Mouse (Mus musculus): ENCODE measurements at regions not wholly inside any gene's neighbourhood (a gene's known extent, or its start where the extent isn't known, plus 50 kb on each side); places are given as distances from the start of the nearest gene placed in this dataset.

DNA sequence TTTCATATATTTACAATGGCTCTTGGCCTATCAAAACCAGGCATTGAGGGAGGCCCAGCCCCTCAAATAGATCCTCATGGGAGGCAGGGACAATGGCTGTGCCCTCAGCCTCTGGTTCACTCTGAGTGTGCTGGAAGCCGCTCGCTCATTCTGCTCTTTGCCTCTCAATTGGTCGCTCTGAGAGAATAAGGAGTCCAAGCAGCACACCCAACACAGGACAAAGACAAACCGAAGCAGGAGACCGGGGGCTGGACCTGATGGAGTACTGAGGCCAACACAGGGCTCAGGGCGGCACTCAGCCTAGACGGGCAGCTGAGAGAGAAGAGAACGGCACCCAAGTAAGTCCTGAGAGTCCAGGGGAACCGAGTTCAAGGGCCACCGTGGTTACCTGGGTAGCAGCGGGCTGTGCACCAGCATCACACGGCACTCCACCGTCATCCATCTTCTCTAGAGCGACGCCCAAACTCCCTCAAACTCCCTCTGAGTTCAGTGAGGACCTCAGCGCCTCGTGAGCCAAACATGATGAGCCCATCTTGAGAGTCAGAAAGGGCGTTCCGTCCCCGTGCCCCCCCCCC, 145.8 kb downstream of the Setd4 start:
- no peak for DNase-seq

DNA sequence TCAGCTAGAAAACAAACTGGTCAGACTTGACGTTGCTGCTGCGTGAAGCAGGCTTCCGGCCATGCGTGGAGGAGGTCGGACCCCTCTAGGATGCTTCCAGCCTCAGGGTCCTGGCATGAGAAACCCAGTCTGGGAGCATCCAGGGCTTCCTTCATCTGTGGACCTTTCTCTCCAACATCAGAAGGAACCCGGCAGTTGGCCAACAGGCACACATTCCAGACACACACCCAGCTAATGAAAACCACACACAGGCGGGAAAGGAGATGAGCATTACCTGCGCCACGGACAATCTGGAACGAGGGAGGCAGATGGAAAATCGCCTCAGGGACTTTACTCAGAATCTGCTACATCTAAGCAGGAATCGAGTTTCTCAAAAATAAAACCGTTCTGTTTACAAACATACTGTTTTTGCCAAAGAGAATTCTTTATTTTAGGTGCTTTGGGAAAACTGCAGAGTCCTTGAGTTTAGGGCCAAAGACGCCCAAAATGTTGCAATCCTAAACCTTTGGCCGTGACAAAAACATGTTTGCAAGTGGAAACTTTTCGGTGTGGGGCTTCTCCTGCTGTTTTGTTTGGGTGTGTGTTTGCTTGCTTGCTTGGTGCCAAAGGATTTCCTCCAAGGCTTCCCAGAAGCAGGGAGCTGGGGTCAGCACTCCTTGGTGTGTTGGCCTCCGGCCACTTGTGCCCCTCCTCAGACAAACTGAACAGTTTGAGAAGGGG, 147.0 kb downstream of the Setd4 start:
- DNase-seq: no peak

DNA sequence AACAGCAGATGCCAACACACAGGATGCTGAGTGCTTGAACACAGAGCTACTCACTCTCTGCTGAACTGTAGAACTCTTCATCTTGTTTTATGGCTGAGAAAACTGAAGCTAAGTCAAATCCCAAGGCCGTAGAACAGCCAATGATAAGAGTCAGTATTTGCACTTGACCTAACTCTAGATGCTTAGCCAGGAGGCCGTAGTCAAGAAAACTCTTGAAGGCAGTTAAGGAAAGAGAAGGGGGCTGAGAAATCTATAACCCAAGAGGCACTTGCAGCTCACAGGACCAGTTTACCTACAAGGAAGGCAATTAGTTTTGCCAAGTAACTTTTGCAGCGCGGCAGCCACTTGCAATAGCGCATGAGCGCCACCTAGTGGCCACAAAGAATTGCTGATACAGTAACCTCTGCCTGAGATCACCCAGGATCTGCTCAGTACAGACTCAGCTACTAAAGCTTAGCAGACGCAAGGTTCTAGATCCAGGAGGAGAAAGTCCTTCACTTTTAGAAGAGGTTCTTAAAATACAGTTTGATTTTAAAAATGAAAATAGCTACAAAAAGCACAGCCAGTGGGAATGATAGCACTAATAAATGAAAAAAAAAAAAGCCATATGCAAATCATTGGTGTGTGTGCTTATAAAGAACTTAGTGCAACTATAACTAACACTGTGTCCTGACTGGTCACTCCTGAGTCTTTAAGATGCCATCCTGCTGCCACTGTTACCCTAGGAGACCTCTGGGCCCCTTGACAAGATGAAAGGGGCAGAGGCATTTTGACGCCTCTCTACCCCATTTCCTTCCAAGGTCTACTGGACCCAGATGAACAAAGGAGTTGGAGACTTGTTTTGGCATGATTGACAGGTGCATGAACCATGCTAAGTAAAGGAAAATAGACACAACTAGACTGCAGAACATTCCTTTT, 149.5 kb downstream of the Setd4 start:
- DNase-seq: peak; percentile 82

DNA sequence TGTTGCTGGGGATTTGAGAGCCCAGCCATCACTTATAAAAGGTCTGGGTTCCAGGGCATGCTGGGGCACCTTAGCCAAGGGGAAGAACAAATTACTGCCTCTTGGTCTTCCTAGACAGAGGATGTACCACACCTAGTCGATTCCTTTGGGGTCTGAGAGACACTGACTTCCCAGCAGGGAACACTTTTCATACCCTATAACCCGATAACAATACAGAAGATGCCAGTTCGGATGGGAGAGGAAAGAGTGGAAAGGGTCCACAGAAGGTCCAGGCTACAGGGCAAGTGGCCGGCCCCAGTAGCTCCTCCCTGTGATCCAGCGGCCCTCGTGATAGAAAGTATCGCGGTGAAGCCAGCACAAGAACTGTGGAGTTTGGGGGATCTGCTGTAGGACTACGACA, 150.8 kb downstream of the Setd4 start:
- DNase-seq: no peak

DNA sequence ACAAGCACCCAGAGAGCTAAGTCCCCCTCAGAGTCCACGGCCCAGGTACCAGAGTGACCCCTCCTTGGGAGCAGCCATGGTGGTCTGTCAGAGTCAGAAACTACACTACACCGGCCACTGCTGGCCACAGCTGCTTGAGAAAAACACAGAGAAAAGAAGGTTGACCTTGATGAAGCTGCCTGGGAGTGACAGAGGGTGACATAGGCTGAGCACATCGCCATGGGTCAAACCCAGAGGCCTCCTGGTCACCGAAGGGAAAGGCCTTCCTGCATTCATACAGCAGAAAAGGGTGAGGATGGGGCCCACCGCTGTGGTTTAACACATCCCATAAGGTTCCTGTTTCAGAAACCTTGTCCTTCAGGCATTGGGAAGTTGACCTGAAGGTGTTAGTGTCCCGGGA, 153.0 kb downstream of the Setd4 start:
- DNase-seq: no peak

DNA sequence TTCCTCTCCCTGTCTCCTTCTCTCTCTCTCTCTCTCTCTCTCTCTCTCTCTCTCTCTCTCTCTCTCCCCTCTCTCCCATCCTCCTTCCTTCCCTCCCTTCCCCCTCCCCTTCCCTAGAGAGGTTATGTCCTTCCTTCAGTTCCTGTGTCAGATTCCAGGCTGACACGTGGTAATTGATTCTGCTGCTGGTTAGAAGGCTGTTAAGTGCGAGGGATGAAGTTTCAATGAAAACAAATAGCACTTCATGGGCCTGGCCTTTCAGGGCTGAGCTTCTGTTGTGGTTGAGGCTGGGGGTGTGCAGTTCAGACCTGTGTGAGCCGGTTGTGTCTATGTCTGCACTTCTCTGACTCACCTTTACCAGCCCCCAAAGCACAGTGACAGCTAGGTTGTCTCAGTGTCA, 153.9 kb downstream of the Setd4 start:
- no peak for DNase-seq

DNA sequence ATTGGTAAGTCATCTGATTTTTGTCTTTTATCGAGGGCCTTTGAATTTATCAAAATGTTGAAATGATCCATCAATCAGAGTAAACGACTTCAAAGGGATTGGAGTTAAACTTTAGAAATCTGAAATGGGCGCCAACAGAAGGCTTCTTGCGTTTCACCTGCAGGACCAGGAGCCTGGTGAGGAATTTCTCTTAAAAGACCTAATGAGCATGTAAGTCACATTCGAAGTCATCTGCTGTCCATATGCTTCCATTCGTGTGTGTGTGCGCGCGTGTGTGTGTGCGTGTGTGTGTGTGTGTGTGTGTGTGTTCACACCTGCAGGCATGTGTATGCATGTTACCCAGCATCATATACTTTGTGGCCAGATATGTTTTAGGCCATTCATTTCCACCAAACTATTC, 155.7 kb downstream of the Setd4 start:
- DNase-seq: no peak

DNA sequence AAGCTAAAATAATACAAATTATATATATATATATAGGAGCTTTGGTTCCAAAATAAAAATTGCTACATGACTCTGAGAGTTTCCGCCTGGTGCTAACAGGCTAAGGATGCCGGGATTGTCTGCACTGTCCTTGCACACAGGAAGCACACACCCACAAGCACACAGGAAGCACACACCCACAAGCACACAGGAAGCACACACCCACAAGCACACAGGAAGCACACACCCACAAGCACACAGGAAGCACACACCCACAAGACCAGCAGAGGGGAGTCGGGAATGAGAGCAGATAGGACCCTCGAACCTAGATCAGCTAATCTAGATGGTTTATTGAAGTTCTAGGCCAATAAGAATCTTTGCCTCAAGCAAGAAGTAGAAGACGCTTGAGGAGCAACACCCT, 156.9 kb downstream of the Setd4 start:
- DNase-seq: peak; percentile 17

DNA sequence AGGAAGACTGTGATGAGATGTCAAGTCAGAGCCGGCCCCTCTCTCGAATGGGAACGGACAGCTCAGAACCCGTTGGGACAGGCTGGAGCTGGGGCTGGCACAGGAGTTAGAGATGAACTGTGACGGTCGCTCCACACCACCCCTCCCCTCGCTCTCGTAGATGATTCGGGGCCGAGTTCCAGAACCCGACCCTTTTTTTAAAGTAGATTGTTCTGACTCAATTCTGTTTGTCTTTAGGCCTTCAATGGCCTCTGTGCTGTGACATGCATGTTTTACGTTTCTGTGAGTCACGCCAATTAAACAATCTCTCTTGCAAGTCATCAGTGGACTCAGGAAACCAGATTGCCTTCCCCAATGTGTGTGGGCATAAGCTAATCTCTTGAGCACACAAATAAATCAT, 157.7 kb downstream of the Setd4 start:
- no peak for DNase-seq

DNA sequence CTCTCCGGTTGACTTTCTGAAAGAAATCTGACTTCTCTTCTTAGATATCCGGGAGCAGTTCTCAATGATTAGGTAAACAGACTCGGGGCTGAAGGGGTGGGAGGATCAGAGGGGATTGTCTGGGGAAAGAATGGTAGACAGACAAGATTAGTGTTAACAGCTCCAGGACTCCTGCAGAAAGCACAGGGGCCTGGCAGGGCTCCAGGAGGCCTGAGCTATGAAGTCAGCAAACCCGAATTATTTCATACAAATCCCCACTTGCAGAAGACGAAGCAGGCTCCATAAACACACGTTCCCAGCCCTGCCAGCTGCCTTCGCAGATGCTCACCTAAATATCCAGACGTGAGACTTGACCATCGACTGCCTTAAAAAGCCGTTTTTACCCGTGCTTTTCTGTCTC, 161.0 kb downstream of the Setd4 start:
- DNase-seq: no peak

DNA sequence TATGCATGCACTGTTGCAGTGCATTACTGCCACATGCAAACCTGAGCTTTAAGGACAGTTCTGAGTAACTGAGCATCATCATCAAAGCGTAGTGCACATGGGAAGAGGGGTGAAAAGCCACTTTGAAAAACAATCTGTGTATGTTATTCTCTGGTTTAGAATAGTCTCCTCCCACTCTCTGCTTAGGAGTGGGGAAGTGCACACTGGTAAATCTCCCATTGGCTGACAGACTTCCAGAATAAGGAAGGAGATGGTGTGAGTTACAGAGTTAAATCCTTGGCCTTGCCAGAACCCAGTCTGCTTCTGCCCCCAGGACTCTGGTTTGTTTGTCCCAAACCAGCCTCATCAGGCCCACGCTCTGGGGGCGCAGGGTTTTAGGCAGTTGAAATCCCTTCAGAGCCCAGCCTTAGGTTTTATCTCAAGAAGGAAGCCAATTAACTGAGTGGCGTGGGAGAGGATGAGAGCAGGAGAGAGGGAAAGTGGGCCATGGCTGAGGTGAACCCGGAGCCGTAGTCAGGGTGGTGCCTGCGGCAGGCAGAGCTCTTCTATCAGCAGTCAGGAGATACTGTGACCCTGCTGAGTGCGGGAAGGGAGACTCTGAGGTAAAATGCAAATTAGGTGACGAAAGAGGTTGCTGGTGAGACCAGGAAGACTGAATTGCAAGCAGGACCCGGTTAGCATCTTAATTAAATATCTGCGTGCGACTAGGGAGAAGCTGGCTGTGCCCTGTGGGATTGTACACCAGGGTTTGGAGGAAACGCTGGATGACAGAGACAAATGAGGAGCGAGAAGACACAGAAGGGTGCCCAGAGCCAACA, 166.0 kb downstream of the Setd4 start:
- DNase-seq: no peak

DNA sequence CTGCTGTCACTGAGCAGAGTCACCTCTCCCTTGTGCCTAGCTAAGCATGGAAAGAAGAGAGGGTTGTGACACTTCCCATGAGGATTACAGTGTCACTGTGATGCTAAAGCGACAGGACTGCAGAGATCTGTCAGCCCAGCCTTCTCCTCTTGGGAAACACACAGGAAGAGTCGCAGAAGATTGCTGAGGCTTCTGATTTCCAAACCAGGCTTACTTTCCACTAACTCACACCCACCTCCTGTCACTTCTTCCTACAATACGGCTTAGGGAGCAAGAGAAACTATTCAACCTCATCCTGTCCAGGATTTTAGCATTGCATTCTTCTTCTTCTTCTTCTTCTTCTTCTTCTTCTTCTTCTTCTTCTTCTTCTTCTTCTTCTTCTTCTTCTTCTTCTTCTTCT, 167.1 kb downstream of the Setd4 start:
- DNase-seq: no peak

DNA sequence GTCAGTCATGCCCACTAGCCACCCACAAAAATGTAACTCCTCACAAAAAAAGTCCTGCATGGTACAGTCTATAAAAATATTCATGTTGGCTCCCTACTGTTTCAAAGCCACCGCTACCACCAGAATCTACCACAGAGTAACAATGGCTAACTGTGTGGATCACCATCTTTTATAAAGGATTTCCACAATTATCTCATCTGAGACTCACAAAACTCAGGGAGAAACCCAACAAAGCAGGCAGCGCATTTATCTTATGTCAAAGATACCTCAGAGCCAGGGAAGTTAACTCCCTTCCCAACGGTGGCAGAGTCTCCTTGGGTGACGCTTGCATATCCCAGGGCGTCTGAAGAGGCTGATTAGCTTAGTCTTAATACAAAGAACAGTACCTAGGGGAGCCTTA, 172.5 kb downstream of the Setd4 start:
- no peak for DNase-seq

DNA sequence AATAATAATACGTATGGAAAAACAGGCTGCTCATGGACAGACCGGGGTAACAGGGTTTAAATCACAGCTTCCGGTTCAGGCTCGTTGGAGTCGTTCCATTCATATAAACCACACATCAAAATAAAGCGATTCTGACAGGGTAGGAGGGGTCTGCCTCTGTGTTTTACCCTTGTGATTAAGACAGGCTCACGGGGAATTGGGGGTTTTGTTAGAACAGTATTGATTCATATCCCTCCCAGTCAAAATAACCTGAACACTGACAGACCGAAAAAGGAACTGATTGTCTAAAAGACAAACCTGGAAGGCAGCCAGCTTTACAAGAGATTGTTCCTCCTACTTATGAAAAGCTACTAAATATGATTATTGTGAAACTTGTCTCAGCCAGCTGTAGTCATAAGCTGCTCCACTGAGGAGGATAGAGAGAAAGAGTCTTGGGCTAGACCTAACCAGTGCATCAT, 174.5 kb downstream of the Setd4 start:
- DNase-seq: no peak

DNA sequence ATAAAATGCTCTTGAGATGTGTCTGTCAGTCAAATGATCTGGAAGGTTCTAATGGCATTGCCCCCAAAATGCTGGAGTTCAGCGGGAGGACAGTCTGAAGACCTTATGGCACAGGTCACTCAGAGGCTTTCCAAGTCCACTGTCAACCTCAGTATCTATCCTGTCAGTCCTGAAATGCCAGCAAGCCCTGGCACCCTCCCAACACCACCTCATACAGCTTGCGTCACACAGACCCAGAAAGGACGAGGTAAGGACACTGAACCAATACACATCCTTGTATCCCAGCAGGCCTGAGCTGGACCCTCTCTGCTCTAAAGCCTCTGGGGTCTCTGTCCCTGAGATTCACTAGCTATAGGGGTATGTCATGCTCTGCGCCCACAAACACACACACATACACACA, 176.6 kb downstream of the Setd4 start:
- DNase-seq: no peak

DNA sequence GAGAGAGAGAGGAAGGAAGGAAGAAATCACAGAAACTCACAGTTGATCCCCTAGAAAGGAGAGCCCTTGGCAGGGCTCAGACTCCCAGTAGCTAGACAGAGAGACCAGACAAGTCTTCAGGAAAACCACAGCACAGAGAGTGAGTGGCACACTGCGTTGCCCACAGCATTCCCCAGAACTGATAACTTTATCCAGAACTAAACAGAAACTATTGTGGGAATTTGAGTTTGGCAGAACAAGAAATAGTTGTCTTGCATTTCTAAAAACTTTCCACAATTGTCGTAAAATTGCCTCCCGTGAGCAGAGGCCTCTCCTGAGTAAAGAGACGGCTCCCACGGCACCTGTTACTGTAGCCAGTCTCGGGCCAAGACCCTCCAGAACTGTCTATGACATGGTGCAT, 178.1 kb downstream of the Setd4 start:
- no peak for DNase-seq

DNA sequence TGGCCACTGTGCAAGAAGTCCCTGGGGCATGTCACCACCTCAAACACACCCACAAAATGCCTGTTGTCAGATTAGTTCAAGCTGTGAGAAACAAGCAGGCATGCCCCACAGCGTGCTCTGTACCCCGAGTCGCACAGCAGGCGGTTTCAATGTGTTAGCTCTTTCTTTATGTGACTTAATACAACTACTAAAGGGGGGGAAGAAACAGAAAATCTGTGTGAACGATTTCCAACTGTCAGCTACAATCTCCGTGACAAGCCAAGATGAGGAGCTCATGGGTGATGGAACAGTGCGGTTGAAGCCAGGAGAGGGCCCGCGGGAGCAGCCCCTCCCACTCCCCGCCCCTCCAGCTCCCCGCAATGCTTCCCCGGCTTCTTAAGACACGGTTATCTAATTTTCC, 180.7 kb downstream of the Setd4 start:
- no peak for DNase-seq

DNA sequence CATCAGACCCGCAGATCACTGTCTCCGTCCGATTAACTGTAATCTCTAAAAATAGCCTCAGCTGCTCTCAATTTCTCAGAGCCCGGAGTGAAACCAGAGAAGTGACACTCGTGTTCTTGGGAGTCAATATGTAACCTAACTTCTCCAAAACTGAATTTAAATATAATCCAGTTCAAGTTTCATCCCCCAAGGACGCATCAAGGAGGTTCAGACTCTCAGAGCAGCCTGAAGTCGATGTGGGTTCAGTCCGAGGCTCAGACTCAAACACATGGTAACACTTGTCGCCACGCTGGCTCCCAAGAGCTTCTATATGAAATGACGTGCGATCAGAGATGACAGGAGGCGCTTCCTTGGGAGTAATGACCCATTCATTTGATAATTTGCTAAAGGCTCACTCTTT, 181.6 kb downstream of the Setd4 start:
- DNase-seq: no peak

DNA sequence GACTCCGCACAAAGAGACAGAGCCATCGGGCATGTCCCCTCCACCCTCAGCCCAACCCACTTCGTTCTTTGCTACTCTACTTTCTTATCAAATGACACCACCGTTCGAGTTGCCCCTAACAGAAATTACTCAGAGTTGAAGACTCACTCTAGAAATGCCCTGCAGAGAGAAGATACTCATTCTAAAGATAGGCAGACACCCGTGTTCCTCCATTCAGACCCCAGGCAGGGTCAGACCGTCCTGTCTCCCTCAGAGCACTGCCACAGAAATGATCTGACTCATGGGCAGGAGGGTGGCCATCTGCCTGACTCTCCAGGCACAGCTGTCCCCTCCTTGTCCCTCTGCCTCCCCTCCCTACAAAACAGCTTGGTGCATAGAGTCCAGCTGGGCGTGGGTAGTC, 185.6 kb downstream of the Setd4 start:
- DNase-seq: no peak

DNA sequence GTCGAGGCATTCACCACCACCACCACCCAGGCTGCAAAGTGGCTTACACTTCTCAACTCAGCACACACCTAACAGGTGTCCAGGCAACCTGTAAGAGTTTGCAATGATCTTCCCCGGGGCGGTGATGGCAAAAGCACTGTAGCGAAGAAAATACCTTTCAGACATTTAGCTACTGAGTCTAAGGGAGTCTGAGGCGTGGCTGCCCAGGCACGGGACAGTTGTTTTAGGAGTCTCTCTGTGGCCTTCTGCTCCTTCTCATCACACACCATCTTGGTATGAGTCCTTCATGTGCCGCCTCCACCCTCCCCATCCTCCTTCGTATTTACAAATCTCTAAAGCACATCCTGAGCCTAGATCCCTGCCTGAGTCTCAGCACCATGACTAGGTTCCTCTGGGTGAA, 186.0 kb downstream of the Setd4 start:
- no peak for DNase-seq

DNA sequence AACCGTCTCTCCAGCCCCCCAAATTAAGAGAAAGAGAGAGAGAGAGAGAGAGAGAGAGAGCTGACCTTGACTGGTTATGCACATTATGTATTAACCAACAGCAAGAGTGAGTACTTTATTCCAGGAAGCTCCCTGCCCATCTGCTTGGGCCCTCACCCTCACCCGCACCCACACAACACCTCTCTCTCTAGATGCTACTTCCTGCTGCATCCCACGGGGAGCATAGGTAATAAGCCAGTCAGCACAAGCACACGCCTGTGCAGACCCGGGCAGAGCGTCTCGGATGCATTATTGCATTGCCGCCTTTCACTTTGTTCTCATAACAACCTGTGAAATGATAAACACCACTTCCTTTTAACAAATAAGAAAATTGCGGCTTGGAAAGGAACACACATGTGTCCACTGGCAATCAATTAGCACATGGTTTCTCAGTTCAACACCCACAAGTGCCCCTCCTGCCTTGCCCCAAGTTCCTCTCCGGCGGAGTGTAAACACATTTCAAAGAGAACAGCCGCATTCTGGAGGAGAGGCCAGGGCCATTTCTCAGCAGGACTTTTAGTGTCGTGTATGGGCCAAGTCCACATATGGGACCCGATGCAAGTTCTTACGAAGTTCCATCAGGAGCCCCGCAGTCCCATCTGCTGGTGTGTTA, 211.7 kb downstream of the Setd4 start:
- DNase-seq: no peak

DNA sequence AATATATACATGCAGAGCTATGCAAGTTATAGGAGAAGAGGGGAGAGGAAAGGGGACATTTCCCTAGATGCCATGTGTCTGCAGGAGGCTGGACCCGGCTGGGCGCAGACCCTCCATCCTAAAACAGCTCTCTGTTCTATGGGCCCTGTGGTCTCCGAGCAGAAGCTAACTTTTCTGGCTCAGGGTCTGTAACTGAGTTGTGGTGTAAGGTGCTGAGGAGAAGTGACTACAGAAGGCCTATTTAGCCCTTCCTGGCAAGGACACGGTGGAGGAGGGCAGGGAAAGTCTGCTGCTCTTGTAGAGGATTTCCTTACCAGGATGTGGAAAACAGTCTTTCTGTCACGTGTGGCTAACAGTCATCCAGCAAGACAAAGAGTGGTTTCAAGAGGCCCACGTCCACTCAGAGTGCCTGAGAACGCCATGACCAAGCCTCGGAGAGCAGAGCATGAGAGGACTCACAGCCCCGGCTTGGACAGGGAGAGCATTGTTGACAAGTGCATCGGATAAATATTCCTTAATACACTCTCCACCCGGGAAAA, 216.2 kb downstream of the Setd4 start:
- no peak for DNase-seq

Data from thymus, postnatal 25 days (tissue).